In genomic region chr10:53598821-53599220, GRCm38 (mm10) we compare ENCODE assay signal across 8 mouse cellular contexts. TPM values are rescaled to one million over a fixed set of nuclear protein-coding genes. Genes with fewer than 3 reads are reported as not detected.
DNase-seq lines count a peak whose midpoint lies in the region; ATAC-seq and TF ChIP-seq lines count a peak whose summit lies in the region.

No protein-coding gene starts in this region.

- no peaks in the 10 kb centered on the region for H3K27me3 ChIP-seq in lung, embryonic 15.5 days
- H3K27me3 ChIP-seq in embryonic facial prominence, embryonic 11.5 days (ENCODE audit: control insufficient read depth, insufficient read depth, low read length), result no peaks in the 10 kb centered on the region
- H3K27me3 ChIP-seq in intestine, embryonic 15.5 days (replicated peaks), result no peaks in the 10 kb centered on the region
- H3K27me3 ChIP-seq in thymus, adult 2 months (ENCODE audit: control insufficient read depth, insufficient read depth, low read length), result no peaks in the 10 kb centered on the region

- no peak overlapping the region for H3K27ac ChIP-seq in lung, embryonic 15.5 days
- H3K27ac ChIP-seq in embryonic facial prominence, embryonic 11.5 days (replicated peaks; ENCODE audit: low read depth, low read length), result no peak overlapping the region
- H3K27ac ChIP-seq in intestine, embryonic 15.5 days, result no peak overlapping the region
- no peak overlapping the region for H3K27ac ChIP-seq in thymus, adult 2 months (ENCODE audit: control insufficient read depth, insufficient read depth, low read length)

- TF ChIP-seq POLR2A in thymus, adult 2 months (IDR thresholded peaks at IDR 0.05; ENCODE audit: control insufficient read depth, extremely low read depth, insufficient read depth, low read length, poor library complexity), result no peak

- H3K36me3 ChIP-seq in lung, embryonic 15.5 days, result peaks cover 27% of the 10 kb centered on the region; the same call in 1 of the 2 replicates
- no peaks in the 10 kb centered on the region for H3K36me3 ChIP-seq in embryonic facial prominence, embryonic 11.5 days (replicated peaks; ENCODE audit: control insufficient read depth, insufficient read depth, low read depth, low read length)
- H3K36me3 ChIP-seq in intestine, embryonic 15.5 days, result no peaks in the 10 kb centered on the region
- H3K36me3 ChIP-seq in thymus, adult 2 months (ENCODE audit: control insufficient read depth, insufficient read depth, low read length), result peaks cover 22% of the 10 kb centered on the region

- H3K4me3 ChIP-seq in lung, embryonic 15.5 days, result peak overlapping the region; percentile 20
- H3K4me3 ChIP-seq in embryonic facial prominence, embryonic 11.5 days (ENCODE audit: low read depth, low read length), result no peak overlapping the region
- no peak overlapping the region for H3K4me3 ChIP-seq in intestine, embryonic 15.5 days (replicated peaks)
- H3K4me3 ChIP-seq in thymus, adult 2 months (ENCODE audit: control insufficient read depth, insufficient read depth, low read length), result no peak overlapping the region

- peak overlapping the region; percentile 63 for H3K4me2 ChIP-seq in lung, embryonic 15.5 days
- no peak overlapping the region for H3K4me2 ChIP-seq in embryonic facial prominence, embryonic 11.5 days (ENCODE audit: low read depth, low read length)
- H3K4me2 ChIP-seq in intestine, embryonic 15.5 days (replicated peaks), result peak overlapping the region; percentile 32

- no peaks in the 10 kb centered on the region for H3K9me3 ChIP-seq in lung, embryonic 15.5 days
- no peaks in the 10 kb centered on the region for H3K9me3 ChIP-seq in embryonic facial prominence, embryonic 11.5 days (replicated peaks; ENCODE audit: control insufficient read depth, low read length)
- H3K9me3 ChIP-seq in intestine, embryonic 15.5 days, result no peaks in the 10 kb centered on the region

- H3K9ac ChIP-seq in lung, embryonic 15.5 days, result no peak overlapping the region
- H3K9ac ChIP-seq in embryonic facial prominence, embryonic 11.5 days (replicated peaks; ENCODE audit: low read length), result no peak overlapping the region
- H3K9ac ChIP-seq in intestine, embryonic 15.5 days, result no peak overlapping the region

- 47% methylated on average over 5 of the region's 5 CpGs for WGBS in lung, embryonic 15.5 days
- 56% methylated on average over 5 of the region's 5 CpGs for WGBS in embryonic facial prominence, embryonic 11.5 days
- 48% methylated on average over 5 of the region's 5 CpGs for WGBS in intestine, embryonic 15.5 days
- WGBS in thymus, adult 2 months, result 57% methylated on average over 5 of the region's 5 CpGs

- peaks cover 26% of the 10 kb centered on the region for H3K4me1 ChIP-seq in lung, embryonic 15.5 days
- H3K4me1 ChIP-seq in embryonic facial prominence, embryonic 11.5 days (ENCODE audit: control insufficient read depth, insufficient read depth, low read length), result no peaks in the 10 kb centered on the region
- 0 out of 2 replicates have a peak, but pooled peaks cover 9% of the 10 kb centered on the region for H3K4me1 ChIP-seq in intestine, embryonic 15.5 days (replicated peaks)
- H3K4me1 ChIP-seq in thymus, adult 2 months (replicated peaks; ENCODE audit: control insufficient read depth, insufficient read depth, low read length), result peaks cover 7% of the 10 kb centered on the region

- no peak for ATAC-seq in lung, embryonic 15.5 days (ENCODE audit: borderline replicate concordance, extremely low read depth, low FRiP score, low TSS enrichment)
- no peak for ATAC-seq in embryonic facial prominence, embryonic 11.5 days (replicated peaks; ENCODE audit: insufficient number of reproducible peaks, low FRiP score, low TSS enrichment, low read depth)
- ATAC-seq in intestine, embryonic 15.5 days, result no peak

- no peak for DNase-seq in lung, postnatal 10 days
- DNase-seq in embryonic facial prominence, embryonic 11.5 days (ENCODE audit: low spot score), result peak; percentile 34
- DNase-seq in mesoderm, embryonic 11.5 days (ENCODE audit: low read depth, low spot score), result peak; percentile 35
- no peak for DNase-seq in thymus, adult 2 months
- no peak for DNase-seq in layer of hippocampus, adult 9-11 months
- DNase-seq in cerebellum, postnatal 25 days, result no peak

- no peak for TF ChIP-seq CTCF in thymus, adult 2 months (IDR thresholded peaks at IDR 0.05; ENCODE audit: borderline replicate concordance, control insufficient read depth, extremely low read depth, insufficient read depth, low read length, poor library complexity)

RNA-seq across cellular contexts. Expression of gene Asf1a, which starts 2.3 kb away (rescaled TPM):
- polyA plus RNA-seq in lung, embryonic 15.5 days (2015; fragmentation: Nextera tagmentation; extraction: Ambion mirVana), result 122 and 128 TPM in 2 replicates
- polyA plus RNA-seq in embryonic facial prominence, embryonic 11.5 days (2014; fragmentation: Nextera tagmentation; extraction: Ambion mirVana), result 190 and 215 TPM in 2 replicates
- polyA plus RNA-seq in intestine, embryonic 15.5 days (2015; fragmentation: Nextera tagmentation; extraction: Ambion mirVana), result 79.3 and 97.2 TPM in 2 replicates
- 12.2 and 12.5 TPM in 2 replicates for polyA plus RNA-seq in thymus, adult 2 months (2012; rRNA removed)

RNA-seq across cellular contexts. Expression of gene Mcm9, which starts 31.4 kb away (rescaled TPM):
- 10.1 and 10.4 TPM in 2 replicates for polyA plus RNA-seq in lung, embryonic 15.5 days (2015; fragmentation: Nextera tagmentation; extraction: Ambion mirVana)
- polyA plus RNA-seq in embryonic facial prominence, embryonic 11.5 days (2014; fragmentation: Nextera tagmentation; extraction: Ambion mirVana), result 16.2 and 18.2 TPM in 2 replicates
- polyA plus RNA-seq in intestine, embryonic 15.5 days (2015; fragmentation: Nextera tagmentation; extraction: Ambion mirVana), result 7.4 and 8.3 TPM in 2 replicates
- 8.4 and 11.0 TPM in 2 replicates for polyA plus RNA-seq in thymus, adult 2 months (2012; rRNA removed)

Comparison
In these comparisons a context has a peak if more than half of its experiments do, and no peak if none do; other contexts are left out.
1. DNase-seq: peak in embryonic facial prominence, embryonic 11.5 days (single experiment) and mesoderm, embryonic 11.5 days (single experiment); none in lung, postnatal 10 days (single experiment), thymus, adult 2 months (single experiment), layer of hippocampus, adult 9-11 months (single experiment) and cerebellum, postnatal 25 days (0 of 2).